In genomic region chr13:29650576-29651236, GRCm38 (mm10) we compare ENCODE assay signal across 22 mouse cellular contexts.
DNase-seq lines count a peak whose midpoint lies in the region; ATAC-seq and TF ChIP-seq lines count a peak whose summit lies in the region.
"Had no signal": no experiment of that assay in that cellular context is flagged by ENCODE, and none has a peak within 500 bp of the region (broad histone marks: within the 10 kb centered on the region; RNA-seq: fewer than 3 reads in every experiment).

No protein-coding gene starts in this region.

- intact Hi-C loops in heart, postnatal 36 days (cut with DNase I) = no loop called here

- H3K9me3 ChIP-seq in heart, embryonic 16.5 days (replicated peaks; ENCODE audit: control insufficient read depth, low read length) = no peaks in the 10 kb centered on the region
- H3K9me3 ChIP-seq in midbrain, embryonic 10.5 days (replicated peaks) = no peaks in the 10 kb centered on the region
- H3K9me3 ChIP-seq: embryonic facial prominence, embryonic 12.5 days; forebrain, embryonic 15.5 days; heart, embryonic 12.5 days; hindbrain, embryonic 13.5 days had no signal

- no peak overlapping the region for H3K4me3 ChIP-seq in heart, embryonic 16.5 days (ENCODE audit: low read length)
- no peak overlapping the region for H3K4me3 ChIP-seq in bone marrow macrophage, adult 2 months (ENCODE audit: insufficient read depth, low read length)
- H3K4me3 ChIP-seq in macrophage (ENCODE audit: inconsistent target) = no peak overlapping the region
- H3K4me3 ChIP-seq in midbrain, embryonic 10.5 days = no peak overlapping the region
- H3K4me3 ChIP-seq: embryonic facial prominence, embryonic 12.5 days; forebrain, embryonic 15.5 days; heart, embryonic 12.5 days; hindbrain, embryonic 13.5 days had no signal

- TF ChIP-seq CTCF in bone marrow macrophage, adult 2 months (IDR thresholded peaks at IDR 0.05; ENCODE audit: low read depth, low read length) = no peak

- H3K27ac ChIP-seq in heart, embryonic 16.5 days (ENCODE audit: low read length) = 0 out of 2 replicates have a peak overlapping the region, but pooled peaks have one; percentile 4
- peak overlapping the region; percentile 100 for H3K27ac ChIP-seq in bone marrow macrophage, adult 2 months (ENCODE audit: insufficient read depth, low read depth, low read length)
- H3K27ac ChIP-seq in macrophage = peak overlapping the region; percentile 82
- no peak overlapping the region for H3K27ac ChIP-seq in midbrain, embryonic 10.5 days (replicated peaks)
- H3K27ac ChIP-seq: embryonic facial prominence, embryonic 12.5 days; forebrain, embryonic 15.5 days; hindbrain, embryonic 13.5 days; hindbrain, postnatal 0 days had no signal

- WGBS in heart, embryonic 16.5 days = 79% methylated on average over 6 of the region's 6 CpGs
- WGBS in macrophage (ENCODE audit: missing documents) = 54% methylated on average over 6 of the region's 6 CpGs
- WGBS in midbrain, embryonic 10.5 days = 93% methylated on average over 6 of the region's 6 CpGs

- H3K79me2 ChIP-seq in macrophage (ENCODE audit: inconsistent target) = no peaks in the 10 kb centered on the region

- no peaks in the 10 kb centered on the region for H3K36me3 ChIP-seq in heart, embryonic 16.5 days (ENCODE audit: control insufficient read depth, insufficient read depth)
- no peaks in the 10 kb centered on the region for H3K36me3 ChIP-seq in macrophage (ENCODE audit: inconsistent target)
- no peaks in the 10 kb centered on the region for H3K36me3 ChIP-seq in midbrain, embryonic 10.5 days
- H3K36me3 ChIP-seq: embryonic facial prominence, embryonic 12.5 days; forebrain, embryonic 15.5 days; heart, embryonic 12.5 days; hindbrain, embryonic 13.5 days had no signal

- no peak overlapping the region for H3K4me2 ChIP-seq in heart, embryonic 16.5 days (ENCODE audit: low read depth, low read length)
- H3K4me2 ChIP-seq: embryonic facial prominence, embryonic 12.5 days; forebrain, embryonic 15.5 days; heart, embryonic 12.5 days; hindbrain, embryonic 13.5 days had no signal

- no peaks in the 10 kb centered on the region for H3K27me3 ChIP-seq in heart, embryonic 16.5 days (ENCODE audit: control insufficient read depth, insufficient read depth, low read length)
- H3K27me3 ChIP-seq in midbrain, embryonic 10.5 days (ENCODE audit: low read depth, poor library complexity, severe bottlenecking) = no peaks in the 10 kb centered on the region
- H3K27me3 ChIP-seq: embryonic facial prominence, embryonic 12.5 days; forebrain, embryonic 15.5 days; heart, embryonic 12.5 days; hindbrain, embryonic 13.5 days; Patski had no signal

- no peak for TF ChIP-seq POLR2A in bone marrow macrophage, adult 2 months (IDR thresholded peaks at IDR 0.05; ENCODE audit: borderline replicate concordance, low read depth, low read length)

- no peak overlapping the region for H3K9ac ChIP-seq in heart, embryonic 16.5 days (ENCODE audit: low read length)
- H3K9ac ChIP-seq: embryonic facial prominence, embryonic 12.5 days; forebrain, embryonic 15.5 days; heart, embryonic 12.5 days; hindbrain, embryonic 13.5 days had no signal

- ATAC-seq in heart, embryonic 16.5 days (replicated peaks; ENCODE audit: extremely low read depth, insufficient read depth, low FRiP score) = no peak
- ATAC-seq in activated CD4-positive, CD25-positive, alpha-beta regulatory T cell, adult 4 months = no peak
- ATAC-seq: forebrain, embryonic 15.5 days; hindbrain, postnatal 0 days; Patski had no signal

- peaks cover 11% of the 10 kb centered on the region for H3K4me1 ChIP-seq in heart, embryonic 16.5 days (ENCODE audit: control insufficient read depth, insufficient read depth, low read length)
- peaks cover 53% of the 10 kb centered on the region for H3K4me1 ChIP-seq in bone marrow macrophage, adult 2 months (ENCODE audit: control insufficient read depth, insufficient read depth, low read length)
- no peaks in the 10 kb centered on the region for H3K4me1 ChIP-seq in midbrain, embryonic 10.5 days
- H3K4me1 ChIP-seq: embryonic facial prominence, embryonic 12.5 days; forebrain, embryonic 15.5 days; hindbrain, embryonic 13.5 days had no signal

- no peak for DNase-seq in heart, postnatal 36 days
- no peak for DNase-seq in T-cell, adult 2 months (ENCODE audit: low spot score)
- no peak for DNase-seq in midbrain, embryonic 10.5 days (ENCODE audit: low spot score)
- DNase-seq: adrenal gland, adult 8-10 months; adrenal gland, postnatal 36 days; cerebellum, adult 11 months; cerebellum, adult 8-10 months; cerebellum, postnatal 14 days; gastrocnemius, postnatal 36 days; heart, adult 18-20 months; heart, postnatal 4 days; kidney, adult 18-20 months had no signal
